Mouse (Mus musculus) right cerebral cortex, postnatal 25 days (tissue): ENCODE data around the gene Omt2a.
"Not testable (repeated sequence)": the region's sequence is repeated elsewhere in the genome, so short reads cannot be mapped to it uniquely, and the experiment has no call there.

Experiments used
- DNase-seq: peaks from one replicate; pipeline ENCODE4 v3.0.0; 2022

Omt2a gene

GRCm38 (mm10) chr9:78296089-78296488 is 18.5 kb downstream of the Omt2a start:
- peak; percentile 5 for DNase-seq

- not testable (repeated sequence) for DNase-seq
Measured at GRCm38 (mm10) chr9:78294781-78295180, 19.8 kb downstream of the Omt2a start.

- DNase-seq: not testable (repeated sequence)
Measured at GRCm38 (mm10) chr9:78293683-78294082, 20.9 kb downstream of the Omt2a start.

GRCm38 (mm10) chr9:78292462-78292861 is 22.1 kb downstream of the Omt2a start:
- not testable (repeated sequence) for DNase-seq

GRCm38 (mm10) chr9:78289723-78290122 is 24.9 kb downstream of the Omt2a start, which contains the start of gene Gm10639:
Gene Gm10639, plus strand, starts transcription at chr9:78289923.
- DNase-seq: not testable (repeated sequence)

GRCm38 (mm10) chr9:78289063-78289462 is 25.5 kb downstream of the Omt2a start:
- DNase-seq: not testable (repeated sequence)

GRCm38 (mm10) chr9:78282002-78282711 is 32.4 kb downstream of the Omt2a start:
- DNase-seq: not testable (repeated sequence)

- DNase-seq: not testable (repeated sequence)
Measured at GRCm38 (mm10) chr9:78270945-78271344, 43.7 kb downstream of the Omt2a start.
